In genomic region chr12:108994436-108995031, GRCm38 (mm10) we compare ENCODE assay signal across 8 mouse cellular contexts.
A peak's percentile ranks its signal among the peaks of the same experiment; 100 is the strongest.
DNase-seq lines count a peak whose midpoint lies in the region; ATAC-seq and TF ChIP-seq lines count a peak whose summit lies in the region.

No protein-coding gene starts in this region.

- WGBS in hindbrain, embryonic 13.5 days = 11% methylated on average over 19 of the region's 19 CpGs

- intact Hi-C loops in gastrocnemius, adult 2 months (cut with DNase I) = no loop called here
- intact Hi-C loops in left cerebral cortex, postnatal 36 days (cut with DNase I) = no loop called here

- no peak overlapping the region for H3K27ac ChIP-seq in bone marrow macrophage, adult 2 months (ENCODE audit: insufficient read depth, low read depth, low read length)
- H3K27ac ChIP-seq in gastrocnemius, adult 2 months = no peak overlapping the region
- peak overlapping the region; percentile 52; the same call in 1 of the 2 replicates for H3K27ac ChIP-seq in hindbrain, embryonic 13.5 days

- H3K9ac ChIP-seq in hindbrain, embryonic 13.5 days = no peak overlapping the region; the same call in 1 of the 2 replicates

- peaks cover 14% of the 10 kb centered on the region for H3K27me3 ChIP-seq in hindbrain, embryonic 13.5 days

- no peak for TF ChIP-seq POLR2A in bone marrow macrophage, adult 2 months (IDR thresholded peaks at IDR 0.05; ENCODE audit: borderline replicate concordance, low read depth, low read length)

- H3K36me3 ChIP-seq in hindbrain, embryonic 13.5 days = no peaks in the 10 kb centered on the region

- H3K4me1 ChIP-seq in bone marrow macrophage, adult 2 months (ENCODE audit: control insufficient read depth, insufficient read depth, low read length) = peaks cover 6% of the 10 kb centered on the region
- H3K4me1 ChIP-seq in hindbrain, embryonic 13.5 days (replicated peaks) = peaks cover 31% of the 10 kb centered on the region

- 0 out of 2 replicates have a peak overlapping the region, but pooled peaks have one; percentile 15 for H3K4me3 ChIP-seq in bone marrow macrophage, adult 2 months (ENCODE audit: insufficient read depth, low read length)
- peak overlapping the region; percentile 40 for H3K4me3 ChIP-seq in gastrocnemius, adult 2 months
- H3K4me3 ChIP-seq in hindbrain, embryonic 13.5 days = no peak overlapping the region

- no peaks in the 10 kb centered on the region for H3K9me3 ChIP-seq in hindbrain, embryonic 13.5 days

- peak overlapping the region; percentile 25; the same call in 1 of the 2 replicates for H3K4me2 ChIP-seq in hindbrain, embryonic 13.5 days

- no peak for TF ChIP-seq CTCF in bone marrow macrophage, adult 2 months (IDR thresholded peaks at IDR 0.05; ENCODE audit: low read depth, low read length)
- TF ChIP-seq CTCF in gastrocnemius, adult 2 months (IDR thresholded peaks at IDR 0.05) = peak; percentile 14; the same call in 1 of the 2 replicates

- DNase-seq in Muller cell, postnatal 12 days (ENCODE audit: inconsistent ontology term) = peak; percentile 72
- peak; percentile 85 for DNase-seq in gastrocnemius, adult 2 months
- peak; percentile 21 to 24 for DNase-seq in left cerebral cortex, postnatal 36 days (ENCODE audit: low spot score in 2 of 2)
- peak; percentile 42 to 66 for DNase-seq in spleen, adult 18-20 months

- no peak for ATAC-seq in hindbrain, embryonic 13.5 days (ENCODE audit: low FRiP score)
- peak; percentile 95 for ATAC-seq in megakaryocyte-erythroid progenitor cell, adult 5-6 weeks (replicated peaks; ENCODE audit: low FRiP score, low TSS enrichment, poor library complexity, severe bottlenecking)
- no peak for ATAC-seq in cerebellum, adult (ENCODE audit: insufficient number of reproducible peaks, low FRiP score, low TSS enrichment)

Comparison
In these comparisons a context has a peak if more than half of its experiments do, and no peak if none do; other contexts are left out.
1. DNase-seq: peak in every context shown above with its lines; median percentile 85 in gastrocnemius, adult 2 months; 72 in Muller cell, postnatal 12 days; 54 in spleen, adult 18-20 months; 22 in left cerebral cortex, postnatal 36 days.